Mouse (Mus musculus) limb, embryonic 12.5 days (tissue): Measurements from ENCODE around the gene Acot7. TPM values are rescaled to one million over a fixed set of nuclear protein-coding genes. Genes with fewer than 3 reads are reported as not detected.

Source experiments
- ATAC-seq: fragments of 200-750 bp; cut with Nextera tagmentation; 2 replicates; pipeline ENCODE4 v1.8.0; 2017; ENCODE audit warnings: low read depth, moderate TSS enrichment; ENCODE audit not compliant: insufficient number of reproducible peaks, insufficient read depth, low FRiP score, low TSS enrichment
- H3K27ac ChIP-seq: fragments of 300-500 bp; sonication (generic); 2 replicates; pipeline ENCODE4 v1.5.1; 2016; ENCODE audit warnings: mild to moderate bottlenecking, moderate library complexity
- H3K27me3 ChIP-seq: fragments of 300-500 bp; sonication (generic); 2 replicates; pipeline ENCODE4 v1.6.1; 2016; ENCODE audit warnings: mild to moderate bottlenecking, moderate library complexity
- H3K36me3 ChIP-seq: fragments of 300-500 bp; sonication (generic); 2 replicates; pipeline ENCODE4 v1.6.1; 2016; ENCODE audit warnings: mild to moderate bottlenecking, moderate library complexity
- H3K4me1 ChIP-seq: fragments of 300-500 bp; sonication (generic); replicated peaks from 2 replicates; pipeline ENCODE4 v1.6.1; 2016
- H3K4me2 ChIP-seq: fragments of 300-500 bp; sonication (generic); 2 replicates; pipeline ENCODE4 v1.6.1; 2016; ENCODE audit warnings: mild to moderate bottlenecking, moderate library complexity
- H3K4me3 ChIP-seq: fragments of 300-500 bp; sonication (generic); replicated peaks from 2 replicates; pipeline ENCODE4 v1.5.1; 2016; ENCODE audit warnings: mild to moderate bottlenecking
- H3K9ac ChIP-seq: fragments of 300-500 bp; sonication (generic); replicated peaks from 2 replicates; pipeline ENCODE4 v1.6.1; 2016; ENCODE audit warnings: mild to moderate bottlenecking, moderate library complexity
- H3K9me3 ChIP-seq: fragments of 300-500 bp; sonication (generic); 2 replicates; pipeline ENCODE4 v1.6.1; 2016; ENCODE audit warnings: mild to moderate bottlenecking, moderate library complexity
- WGBS: fragments of 180-500 bp; shearing (Covaris S2); methylation state at CpG from one replicate; pipeline ENCODE4 v1.1.7; 2016; 5-methylcytosine and 5-hydroxymethylcytosine counted together
- polyA plus RNA-seq: library from polyadenylated mRNA; unstranded; fragments of >200 nt; fragmentation: Nextera tagmentation; extraction: Ambion mirVana; gene quantifications from 2 replicates; pipeline ENCODE4 v1.2.1, GENCODE M21; 2016

Gene Acot7
- polyA plus RNA-seq, 1 experiment from 2014 or later, result 37.6 TPM

DNA sequence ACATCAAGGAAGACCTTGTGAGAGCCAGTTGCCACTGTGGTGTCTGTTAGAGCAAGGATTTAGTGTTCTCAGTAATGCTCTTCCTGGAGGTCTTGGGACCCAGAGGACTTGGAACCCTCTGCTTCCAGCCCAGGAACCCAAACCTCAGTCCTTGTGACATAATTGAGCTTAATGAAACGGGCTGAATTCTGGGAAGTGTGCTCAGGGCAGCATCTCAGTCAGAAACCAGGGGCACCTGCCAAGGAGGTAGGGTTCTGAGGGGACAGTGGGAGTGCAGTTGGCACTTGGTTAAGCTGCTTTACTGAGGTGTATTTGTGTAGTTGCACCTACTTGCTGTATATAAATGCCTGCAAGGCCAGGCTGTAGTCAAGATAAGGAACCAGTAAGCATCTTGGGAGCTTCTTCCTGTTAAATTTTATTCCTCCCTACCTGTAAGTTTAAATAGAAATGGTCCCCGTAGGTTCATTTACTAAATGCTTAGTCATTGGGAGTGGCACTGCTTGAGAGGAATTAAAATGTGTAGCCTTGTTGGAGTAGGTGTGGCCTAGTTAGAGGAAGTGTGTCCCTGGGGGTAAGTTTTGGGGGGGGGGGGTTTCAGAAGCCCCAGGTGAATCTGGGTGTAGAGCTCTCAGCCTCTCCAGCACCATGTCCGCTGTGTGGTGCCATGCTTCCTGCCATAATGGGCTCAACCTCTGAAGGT is 16.7 kb downstream of the Acot7 start:
- Histone ChIP-seq H3K4me1 (no peaks in the 10 kb centered on the region), H3K9me3 (no peaks in the 10 kb centered on the region), H3K36me3 (no peaks in the 10 kb centered on the region), H3K9ac (no peak overlapping the region), H3K27me3 (no peaks in the 10 kb centered on the region), H3K4me2 (no peak overlapping the region), H3K27ac (no peak overlapping the region), H3K4me3 (no peak overlapping the region)
- WGBS, result 84% methylated on average over 3 of the region's 3 CpGs
- no peak for ATAC-seq

GRCm38 (mm10) chr4:152196276-152196675 is 18.3 kb downstream of the Acot7 start:
- Histone ChIP-seq H3K4me2 (no peak overlapping the region), H3K27ac (no peak overlapping the region), H3K27me3 (no peaks in the 10 kb centered on the region), H3K4me3 (no peak overlapping the region), H3K4me1 (peaks cover under 1% of the 10 kb centered on the region; the same call in 1 of the 2 replicates), H3K9me3 (no peaks in the 10 kb centered on the region), H3K36me3 (no peaks in the 10 kb centered on the region), H3K9ac (no peak overlapping the region)
- WGBS, result 91% methylated on average over 9 of the region's 9 CpGs
- ATAC-seq, result no peak

- Histone ChIP-seq H3K4me1 (peaks cover 7% of the 10 kb centered on the region), H3K27ac (no peak overlapping the region), H3K9ac (no peak overlapping the region), H3K9me3 (no peaks in the 10 kb centered on the region), H3K36me3 (no peaks in the 10 kb centered on the region), H3K4me3 (no peak overlapping the region), H3K4me2 (no peak overlapping the region), H3K27me3 (no peaks in the 10 kb centered on the region)
- 73% methylated on average over 5 of the region's 5 CpGs for WGBS
- ATAC-seq, result no peak
Observed at GRCm38 (mm10) chr4:152197545-152197944, 19.6 kb downstream of the Acot7 start.

DNA sequence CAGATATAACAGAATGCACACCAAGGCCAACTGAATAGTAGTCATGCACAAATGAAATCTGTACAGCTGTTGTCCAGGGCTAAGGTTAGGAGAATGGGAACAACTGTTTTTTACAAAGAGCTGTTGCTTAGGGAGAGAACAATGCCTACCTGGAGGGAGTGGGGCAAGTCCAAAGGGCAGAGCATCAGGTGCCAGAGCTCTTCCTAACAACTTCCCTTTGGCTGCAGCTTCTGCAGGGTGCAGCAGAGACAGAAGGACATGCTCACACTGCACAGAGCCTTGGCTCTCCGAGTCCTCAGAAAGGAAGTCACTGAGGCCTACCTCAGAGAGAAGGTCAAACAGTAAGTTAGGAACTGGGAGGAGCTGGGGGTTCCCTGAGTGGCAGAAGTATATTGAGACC is 21.7 kb downstream of the Acot7 start:
- Histone ChIP-seq H3K4me2 (no peak overlapping the region), H3K27ac (no peak overlapping the region), H3K9ac (no peak overlapping the region), H3K9me3 (no peaks in the 10 kb centered on the region), H3K36me3 (no peaks in the 10 kb centered on the region), H3K27me3 (no peaks in the 10 kb centered on the region), H3K4me1 (peaks cover 14% of the 10 kb centered on the region), H3K4me3 (no peak overlapping the region)
- WGBS, result 73% methylated on average over 1 of the region's 1 CpGs
- no peak for ATAC-seq

GRCm38 (mm10) chr4:152201492-152201891 is 23.6 kb downstream of the Acot7 start:
- Histone ChIP-seq H3K9ac (no peak overlapping the region), H3K4me3 (no peak overlapping the region), H3K27ac (no peak overlapping the region), H3K9me3 (no peaks in the 10 kb centered on the region), H3K36me3 (no peaks in the 10 kb centered on the region), H3K27me3 (no peaks in the 10 kb centered on the region), H3K4me1 (peaks cover 21% of the 10 kb centered on the region), H3K4me2 (no peak overlapping the region)
- WGBS, result 70% methylated on average over 6 of the region's 6 CpGs
- ATAC-seq, result no peak

DNA sequence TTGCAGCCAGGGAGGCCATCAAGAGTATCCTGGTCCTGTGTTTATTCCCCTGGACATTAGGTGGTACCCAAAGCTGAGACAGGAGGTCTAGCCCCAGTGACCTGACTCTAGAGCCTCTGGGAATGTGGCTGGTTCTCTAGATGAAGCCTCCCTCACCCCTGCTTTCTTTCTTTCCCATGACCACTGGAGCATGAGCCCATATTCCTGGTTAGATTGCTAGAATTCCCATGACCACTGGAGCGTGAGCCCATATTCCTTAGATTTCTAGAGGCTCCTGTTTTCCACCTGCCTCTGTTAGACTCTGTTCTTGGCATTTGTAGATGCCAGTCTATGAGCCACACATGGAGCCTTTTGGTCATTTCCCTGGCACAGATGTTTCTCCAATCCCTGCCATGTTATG is 24.5 kb downstream of the Acot7 start:
- Histone ChIP-seq H3K4me2 (no peak overlapping the region), H3K9ac (no peak overlapping the region), H3K36me3 (no peaks in the 10 kb centered on the region), H3K9me3 (no peaks in the 10 kb centered on the region), H3K4me1 (peaks cover 23% of the 10 kb centered on the region), H3K27me3 (no peaks in the 10 kb centered on the region), H3K4me3 (no peak overlapping the region), H3K27ac (no peak overlapping the region)
- ATAC-seq, result no peak
- 80% methylated on average over 1 of the region's 1 CpGs for WGBS

- no peak overlapping the region for H3K9ac ChIP-seq
- WGBS, result 70% methylated on average over 3 of the region's 3 CpGs
- no peak overlapping the region for H3K4me2 ChIP-seq
- H3K36me3 ChIP-seq, result no peaks in the 10 kb centered on the region
- H3K27me3 ChIP-seq, result no peaks in the 10 kb centered on the region
- ATAC-seq, result no peak
- peaks cover 23% of the 10 kb centered on the region for H3K4me1 ChIP-seq
- no peak overlapping the region for H3K27ac ChIP-seq
- H3K9me3 ChIP-seq, result no peaks in the 10 kb centered on the region
- H3K4me3 ChIP-seq, result no peak overlapping the region
Observed at GRCm38 (mm10) chr4:152202905-152203304, 25.0 kb downstream of the Acot7 start.

DNA sequence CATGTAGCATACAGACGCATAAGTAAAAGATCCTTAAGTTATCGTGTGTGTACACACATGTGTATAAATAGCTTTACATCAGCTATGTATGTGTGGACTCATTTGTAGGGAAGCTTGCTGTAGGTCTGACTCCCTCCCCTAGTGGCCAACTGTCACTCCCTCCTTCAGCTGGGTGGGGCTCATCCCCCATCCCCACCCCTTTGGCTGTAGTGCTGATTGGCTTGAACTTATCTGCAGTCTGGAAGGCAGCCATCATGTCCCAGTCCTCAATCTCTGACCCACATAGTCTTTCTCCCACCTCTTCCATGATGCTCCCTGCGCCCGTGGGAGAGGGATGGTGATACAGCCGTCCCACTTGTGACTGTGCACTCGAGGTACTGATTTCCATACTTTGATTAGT is 26.7 kb downstream of the Acot7 start:
- Histone ChIP-seq H3K27me3 (no peaks in the 10 kb centered on the region), H3K36me3 (no peaks in the 10 kb centered on the region), H3K9me3 (no peaks in the 10 kb centered on the region), H3K9ac (no peak overlapping the region), H3K4me3 (no peak overlapping the region), H3K4me1 (peaks cover 23% of the 10 kb centered on the region), H3K4me2 (no peak overlapping the region), H3K27ac (no peak overlapping the region)
- WGBS, result 85% methylated on average over 6 of the region's 6 CpGs
- no peak for ATAC-seq

GRCm38 (mm10) chr4:152206199-152206598 is 28.3 kb downstream of the Acot7 start:
- Histone ChIP-seq H3K4me1 (peaks cover 23% of the 10 kb centered on the region), H3K27me3 (no peaks in the 10 kb centered on the region), H3K27ac (0 out of 2 replicates have a peak overlapping the region, but pooled peaks have one; percentile 17), H3K36me3 (no peaks in the 10 kb centered on the region), H3K9me3 (no peaks in the 10 kb centered on the region), H3K4me2 (no peak overlapping the region), H3K9ac (no peak overlapping the region), H3K4me3 (no peak overlapping the region)
- ATAC-seq, result no peak
- WGBS, result 32% methylated on average over 6 of the region's 6 CpGs

DNA sequence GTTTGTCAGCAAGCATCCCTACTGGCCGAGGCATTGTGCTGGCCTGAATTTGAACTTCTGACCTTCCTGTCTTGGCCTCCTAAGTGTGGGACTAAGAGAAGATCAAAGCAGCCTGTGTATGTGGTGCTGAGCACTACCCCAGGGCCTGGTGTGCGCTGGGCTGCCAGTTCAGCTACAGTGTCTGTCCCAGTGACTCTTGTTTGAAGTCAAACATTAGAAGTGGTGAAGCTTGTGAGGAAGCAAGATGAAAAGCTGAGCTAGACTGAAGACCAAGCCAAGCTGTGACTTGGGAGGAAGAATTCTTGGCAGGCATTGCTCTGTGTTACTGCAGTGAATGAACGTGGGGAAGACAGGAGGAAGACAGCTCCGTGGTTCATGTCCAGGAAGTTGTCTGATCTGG is 31.7 kb downstream of the Acot7 start:
- 41% methylated on average over 4 of the region's 4 CpGs for WGBS
- Histone ChIP-seq H3K36me3 (no peaks in the 10 kb centered on the region), H3K9ac (no peak overlapping the region)

GRCm38 (mm10) chr4:152212091-152212505 is 34.2 kb downstream of the Acot7 start:
- Histone ChIP-seq H3K9me3 (no peaks in the 10 kb centered on the region), H3K4me3 (no peak overlapping the region), H3K27ac (no peak overlapping the region), H3K4me1 (no peaks in the 10 kb centered on the region; the same call in 1 of the 2 replicates), H3K9ac (no peak overlapping the region), H3K4me2 (no peak overlapping the region), H3K27me3 (0 out of 2 replicates have a peak, but pooled peaks cover 4% of the 10 kb centered on the region), H3K36me3 (no peaks in the 10 kb centered on the region)
- no peak for ATAC-seq
- WGBS, result 80% methylated on average over 6 of the region's 6 CpGs

More for the DNA sequence above, 31.7 kb downstream of the Acot7 start:
- Histone ChIP-seq H3K27me3 (0 out of 2 replicates have a peak, but pooled peaks cover 4% of the 10 kb centered on the region), H3K4me3 (no peak overlapping the region), H3K4me1 (peaks cover 9% of the 10 kb centered on the region), H3K4me2 (no peak overlapping the region), H3K27ac (no peak overlapping the region), H3K9me3 (no peaks in the 10 kb centered on the region)
- ATAC-seq, result no peak

GRCm38 (mm10) chr4:152212531-152212930 is 34.6 kb downstream of the Acot7 start:
- no peak overlapping the region for H3K4me2 ChIP-seq
- H3K27me3 ChIP-seq, result 0 out of 2 replicates have a peak, but pooled peaks cover 4% of the 10 kb centered on the region
- ATAC-seq, result no peak
- no peaks in the 10 kb centered on the region; the same call in 1 of the 2 replicates for H3K4me1 ChIP-seq
- no peak overlapping the region for H3K4me3 ChIP-seq
- 36% methylated on average over 5 of the region's 5 CpGs for WGBS
- H3K9me3 ChIP-seq, result no peaks in the 10 kb centered on the region
- no peak overlapping the region for H3K9ac ChIP-seq
- no peak overlapping the region for H3K27ac ChIP-seq
- H3K36me3 ChIP-seq, result no peaks in the 10 kb centered on the region
